Mouse (Mus musculus): ENCODE results near the gene Fhl2. TPM values are rescaled to one million over a fixed set of nuclear protein-coding genes. Genes with fewer than 3 reads are reported as not detected.
A peak's percentile ranks its signal among the peaks of the same experiment; 100 is the strongest.

Gene Fhl2
- total RNA-seq, 4 experiments from 2014 or later, result 23.3 to 37.9 (median 32.1) TPM

DNA sequence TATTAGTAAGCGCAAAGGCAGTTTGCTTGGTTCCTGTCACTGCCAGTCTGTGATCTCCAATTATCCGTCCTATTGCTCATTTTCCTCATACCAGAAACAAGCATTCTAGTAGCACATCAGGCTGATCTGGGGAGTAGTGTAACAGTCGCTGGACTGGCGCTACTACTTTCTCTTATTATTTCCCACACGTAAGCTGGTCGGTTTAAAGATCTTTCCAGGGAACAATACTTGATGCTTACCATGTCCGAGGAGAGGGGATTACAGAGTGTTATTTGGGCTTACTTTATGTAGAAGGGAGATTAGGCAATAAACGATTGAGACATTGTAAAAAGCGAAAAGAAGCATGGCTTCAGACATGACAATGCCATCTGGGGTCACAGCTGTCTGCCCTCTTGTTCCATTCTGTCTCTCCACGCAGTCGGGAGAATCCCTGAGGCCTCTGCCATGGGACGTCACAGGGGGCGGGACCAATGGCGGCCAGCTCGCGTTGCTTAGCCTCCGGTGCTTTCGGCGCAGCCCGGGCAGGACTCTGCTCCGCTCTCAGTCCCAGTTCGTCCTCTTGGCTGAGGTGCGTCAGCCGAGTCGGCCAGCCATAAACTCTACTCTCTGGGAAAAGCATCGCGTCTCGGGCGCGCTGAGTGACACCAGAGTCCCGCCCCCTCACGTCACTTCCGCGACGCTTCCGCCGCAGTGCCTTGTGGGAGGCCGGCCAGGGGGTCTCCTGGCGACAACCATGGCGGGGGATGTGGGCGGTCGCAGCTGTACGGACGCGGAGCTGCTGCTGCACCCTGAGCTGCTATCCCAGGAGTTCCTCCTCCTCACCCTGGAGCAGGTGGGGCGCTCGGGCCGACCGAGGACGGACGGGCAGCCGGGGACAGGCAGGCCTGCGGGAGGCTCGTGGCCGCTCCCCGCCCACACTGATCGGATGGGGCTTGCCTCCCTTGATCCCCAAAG, 98.5 kb downstream of the Fhl2 start, which contains the start of the genes Tgfbrap1 and AI597479:
Tgfbrap1 (minus strand) TSS at position 607 of the 954 bp plus-strand sequence.
AI597479 (plus strand) TSS at position 680 of the 954 bp plus-strand sequence.
- DNase-seq, result peak; percentile 86

DNA sequence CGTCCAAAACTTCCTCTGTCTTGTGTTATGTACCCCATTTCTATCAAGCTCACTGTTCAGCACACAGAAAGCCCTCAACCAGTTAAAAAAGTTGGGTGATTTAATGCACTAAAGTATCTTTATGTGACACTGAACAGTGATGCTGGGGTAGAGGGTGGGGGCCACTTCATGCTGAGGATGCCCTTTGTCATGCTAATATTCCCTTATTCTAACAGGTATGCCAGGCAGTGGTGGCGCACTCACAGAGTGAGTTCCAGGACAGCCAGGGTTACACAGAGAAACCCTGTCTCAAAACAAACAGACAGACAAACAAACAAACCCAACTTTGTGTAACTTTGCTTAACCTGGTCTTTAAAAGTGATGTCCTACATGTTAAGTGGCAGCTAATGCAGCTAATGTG, 102.6 kb downstream of the Fhl2 start:
- no peak for DNase-seq

DNA sequence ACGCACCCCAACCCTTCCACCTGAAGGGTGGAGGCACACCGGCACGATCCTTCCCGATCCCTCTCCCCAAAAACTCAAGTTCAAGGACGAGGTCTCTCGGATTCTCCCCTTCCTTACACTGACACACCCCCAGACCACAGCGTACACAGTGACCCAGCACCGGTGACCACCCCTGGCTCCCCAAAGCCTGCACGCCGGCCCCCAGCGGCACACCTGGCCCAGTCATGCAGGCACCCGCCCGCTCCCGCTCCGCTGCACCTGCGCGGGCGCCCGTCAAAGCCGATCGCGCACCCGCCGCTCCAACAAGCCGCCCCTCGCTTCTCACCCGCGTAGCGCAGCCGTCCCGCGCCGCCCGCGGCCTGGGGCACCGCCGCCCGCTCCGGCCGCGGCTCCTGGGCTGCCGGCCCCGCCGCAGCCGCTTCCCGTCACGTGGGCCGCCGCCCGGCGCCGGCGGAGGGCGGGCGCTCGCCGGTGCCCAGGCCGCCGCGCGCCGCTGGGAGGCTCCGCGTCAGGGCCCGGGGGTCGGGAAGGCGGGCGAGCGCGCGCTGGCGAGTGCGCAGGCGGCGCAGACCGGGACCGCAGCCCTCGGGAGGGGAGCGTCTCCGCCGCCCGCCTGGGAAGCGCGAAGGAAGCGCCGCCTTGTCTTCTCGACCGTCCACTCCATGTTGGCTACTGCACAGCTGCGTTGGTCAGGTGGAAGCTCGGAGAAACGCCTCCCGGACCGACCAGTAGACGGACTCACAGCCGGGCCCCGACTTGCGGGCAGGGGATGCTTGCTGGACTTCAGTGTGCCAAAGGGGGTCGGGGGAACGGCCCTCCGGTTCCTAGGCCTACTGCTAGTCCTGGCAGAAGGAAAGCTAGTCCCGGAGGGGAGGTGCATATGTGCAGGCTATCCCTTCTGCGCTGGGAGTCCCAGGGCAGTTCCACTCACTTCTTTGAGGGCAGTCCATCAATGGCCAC, 104.4 kb downstream of the Fhl2 start:
- peak; percentile 67 for DNase-seq

DNA sequence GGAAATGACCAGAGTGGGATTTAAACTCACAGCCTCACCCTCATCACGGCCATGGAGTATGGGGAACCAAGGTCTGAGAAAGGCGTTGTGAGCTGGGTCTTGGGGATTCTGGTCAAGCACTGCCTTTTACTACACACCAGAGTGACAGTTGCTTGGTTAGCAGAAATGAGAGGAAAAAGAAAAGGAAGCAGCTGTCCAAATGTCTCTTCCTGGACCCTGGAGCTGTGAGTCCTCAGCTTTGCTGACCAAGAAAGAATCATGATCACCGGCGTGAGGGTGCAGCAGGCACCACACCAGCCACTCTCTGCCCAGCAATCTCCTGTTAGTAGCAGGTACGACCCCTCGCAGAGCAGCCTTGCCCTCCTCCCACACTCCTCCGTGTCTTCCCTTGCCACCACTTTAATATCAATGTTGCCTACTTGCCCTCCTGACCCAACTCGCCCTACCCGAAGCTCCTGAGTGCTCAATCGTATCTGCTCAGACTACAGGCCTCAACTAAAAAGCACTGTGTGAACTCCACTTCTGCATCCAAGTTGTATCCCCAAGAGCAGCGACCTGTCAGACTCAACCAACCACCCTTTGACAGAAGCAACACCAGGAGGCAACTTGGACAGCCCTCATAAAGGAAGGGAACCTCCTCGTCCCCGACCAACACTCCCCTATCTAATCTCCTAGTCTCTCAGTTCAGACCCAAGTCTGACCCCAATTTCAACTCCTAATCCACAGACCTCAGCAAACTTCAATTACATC, 105.3 kb downstream of the Fhl2 start:
- no peak for DNase-seq

DNA sequence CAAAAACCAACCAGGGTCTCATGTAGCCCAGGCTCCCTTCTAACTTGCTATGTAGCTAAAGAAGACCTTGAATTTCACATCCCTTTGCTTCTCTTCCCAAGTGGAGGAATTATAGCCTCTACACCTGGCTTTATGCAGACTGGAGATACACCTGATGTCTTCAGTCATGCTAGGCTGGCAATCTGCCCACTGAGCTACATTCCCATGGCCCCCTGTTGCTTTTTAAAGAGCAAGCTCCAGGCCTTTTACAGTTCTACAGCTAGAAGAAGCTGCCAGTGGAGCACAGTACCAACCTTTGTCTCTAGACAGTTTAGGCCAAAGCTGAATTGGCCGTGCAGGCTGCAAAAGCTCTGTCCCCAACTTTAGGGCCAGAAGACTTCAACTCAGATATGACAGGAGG, 106.4 kb downstream of the Fhl2 start:
- DNase-seq, result no peak

DNA sequence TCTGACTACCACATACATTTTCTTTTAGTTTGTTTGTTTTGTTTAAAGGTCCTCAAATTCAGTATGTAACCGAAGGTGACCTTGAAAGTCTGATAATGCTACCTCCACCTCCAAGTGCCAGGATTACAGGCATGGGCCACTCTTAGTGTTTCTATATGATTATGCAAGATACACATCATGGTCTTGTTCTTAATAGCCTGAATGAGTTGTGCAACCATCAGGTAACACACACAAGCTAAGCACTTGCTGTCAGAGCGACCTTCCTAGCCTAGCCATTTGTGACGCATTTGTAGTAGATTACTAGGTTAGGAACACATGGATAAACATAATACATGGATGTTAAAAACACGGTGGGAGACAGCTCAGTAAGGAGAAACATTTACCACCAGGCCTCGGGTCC, 113.8 kb downstream of the Fhl2 start:
- no peak for DNase-seq

DNA sequence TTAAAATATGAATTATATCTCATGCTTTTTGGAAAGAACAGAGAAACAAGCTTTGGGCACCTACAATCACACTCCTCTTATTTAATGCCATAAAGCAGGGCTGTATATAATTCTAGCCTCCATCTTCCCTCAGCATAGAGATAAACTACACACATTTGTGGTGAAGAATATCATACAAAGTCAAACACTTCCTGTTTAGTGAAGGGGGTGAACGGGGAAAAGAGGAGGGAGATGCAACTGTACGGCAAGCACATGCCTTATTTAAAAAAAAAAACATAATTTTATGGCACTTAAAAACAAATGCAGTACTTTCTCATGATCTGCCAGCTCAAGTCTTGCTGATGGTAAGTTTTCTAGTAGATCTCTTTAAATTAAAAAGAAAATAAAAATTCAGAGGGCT, 118.7 kb downstream of the Fhl2 start:
- DNase-seq, result no peak

DNA sequence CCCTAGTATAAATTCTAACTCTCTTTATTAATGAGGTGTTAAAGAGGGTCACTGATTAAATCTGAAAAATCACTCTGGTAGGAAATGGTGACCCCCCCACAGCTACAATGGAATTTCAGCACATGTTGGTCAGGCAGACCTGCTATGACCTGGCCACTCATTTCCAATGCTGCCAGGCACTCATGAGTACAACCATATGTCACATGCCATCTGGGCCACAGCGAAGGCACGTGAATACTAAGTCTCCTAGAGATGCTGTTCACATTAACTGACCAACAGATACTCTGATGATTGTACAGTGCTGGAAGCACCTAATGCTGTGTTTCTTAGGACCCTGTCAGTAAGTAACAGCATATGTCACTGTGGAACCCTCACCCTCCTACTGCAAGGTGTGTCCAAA, 122.0 kb downstream of the Fhl2 start:
- no peak for DNase-seq

Other genes with a start within 250 kb of the Fhl2 start
- 1 to 10 TPM; 2.2 to 5.4 (median 3.4) TPM for gene Gpr45, start 244.1 kb downstream of the Fhl2 start, total RNA-seq (2022)
- 10 to 100 TPM; 34.5 to 43.4 (median 39.3) TPM for gene Tgfbrap1, start 98.3 kb downstream of the Fhl2 start, total RNA-seq (2022)
- 10 to 100 TPM; 15.6 to 21.4 (median 20.1) TPM for gene AI597479, start 98.3 kb downstream of the Fhl2 start, total RNA-seq (2022)
- gene Nck2, start 247.6 kb upstream of the Fhl2 start, total RNA-seq (2022), result 10 to 100 TPM; 26.7 to 37.1 (median 29.9) TPM

Measured in adrenal gland, adult 8-10 months (tissue).